Mouse (Mus musculus) limb, embryonic 10.5 days (tissue): ENCODE measurements around the gene Ankrd13d. TPM values are rescaled to one million over a fixed set of nuclear protein-coding genes. Genes with fewer than 3 reads are reported as not detected.
"Not testable (repeated sequence)": the region's sequence is repeated elsewhere in the genome, so short reads cannot be mapped to it uniquely, and the experiment has no call there.

Experiments
- DNase-seq: peaks from one replicate; pipeline ENCODE4 v3.0.0-alpha.2; 2017; ENCODE audit warnings: low spot score
- H3K27ac ChIP-seq: fragments of 300-500 bp; sonication (generic); 2 replicates; pipeline ENCODE4 v1.5.1; 2016; ENCODE audit warnings: mild to moderate bottlenecking
- H3K27me3 ChIP-seq: fragments of 300-500 bp; sonication (generic); 2 replicates; pipeline ENCODE4 v1.6.1; 2016; ENCODE audit warnings: low read depth, mild to moderate bottlenecking; ENCODE audit not compliant: poor library complexity, severe bottlenecking
- H3K36me3 ChIP-seq: fragments of 300-500 bp; sonication (generic); 2 replicates; pipeline ENCODE4 v1.6.1; 2016; ENCODE audit warnings: mild to moderate bottlenecking, moderate library complexity
- H3K4me1 ChIP-seq: fragments of 300-500 bp; sonication (generic); 2 replicates; pipeline ENCODE4 v1.6.1; 2016
- H3K4me3 ChIP-seq: fragments of 300-500 bp; sonication (generic); 2 replicates; pipeline ENCODE4 v1.5.1; 2016; ENCODE audit warnings: mild to moderate bottlenecking, moderate library complexity
- H3K9me3 ChIP-seq: fragments of 300-500 bp; sonication (generic); replicated peaks from 2 replicates; pipeline ENCODE4 v1.6.1; 2016; ENCODE audit warnings: mild to moderate bottlenecking
- WGBS: fragments of 180-500 bp; shearing (Covaris S2); methylation state at CpG from one replicate; pipeline ENCODE4 v1.1.7; 2016; 5-methylcytosine and 5-hydroxymethylcytosine counted together
- polyA plus RNA-seq: library from polyadenylated mRNA; unstranded; fragments of >200 nt; fragmentation: Nextera tagmentation; extraction: Ambion mirVana; gene quantifications from 2 replicates; pipeline ENCODE4 v1.2.1, GENCODE M21; 2016

Ankrd13d gene
- polyA plus RNA-seq, 1 experiment from 2014 or later, result 7.9 TPM

- DNase-seq, result peak; percentile 54
- H3K36me3 ChIP-seq, result no peaks in the 10 kb centered on the region
- H3K27ac ChIP-seq, result peak within 1 kb of the TSS; percentile 47; the same call in 1 of the 2 replicates
- peak within 1 kb of the TSS; percentile 56 for H3K4me3 ChIP-seq
- peaks cover 68% of the 10 kb centered on the region for H3K27me3 ChIP-seq
- 4% methylated on average over 46 of the region's 46 CpGs for WGBS
- H3K4me1 ChIP-seq, result peaks cover 13% of the 10 kb centered on the region
- no peaks in the 10 kb centered on the region for H3K9me3 ChIP-seq
These were observed 14.2 kb downstream of the Ankrd13d start, which contains the start of gene Ssh3 for GRCm38 (mm10) chr19:4268566-4269361. Ssh3 (minus strand) TSS chr19:4269180.

GRCm38 (mm10) chr19:4265956-4266355 lies 17.0 kb downstream of the Ankrd13d start:
- Histone ChIP-seq H3K4me3 (no peak overlapping the region), H3K4me1 (peaks cover 18% of the 10 kb centered on the region), H3K27ac (no peak overlapping the region), H3K27me3 (peaks cover 63% of the 10 kb centered on the region), H3K9me3 (no peaks in the 10 kb centered on the region), H3K36me3 (no peaks in the 10 kb centered on the region)
- DNase-seq, result no peak
- WGBS, result 62% methylated on average over 4 of the region's 4 CpGs

GRCm38 (mm10) chr19:4264171-4264780 lies 18.7 kb downstream of the Ankrd13d start:
- WGBS, result 95% methylated on average over 6 of the region's 6 CpGs
- no peak for DNase-seq
- Histone ChIP-seq H3K27ac (no peak overlapping the region), H3K4me1 (peaks cover 17% of the 10 kb centered on the region), H3K9me3 (no peaks in the 10 kb centered on the region), H3K27me3 (peaks cover 47% of the 10 kb centered on the region), H3K4me3 (no peak overlapping the region), H3K36me3 (no peaks in the 10 kb centered on the region)

- 67% methylated on average over 14 of the region's 14 CpGs for WGBS
- H3K4me3 ChIP-seq, result no peak overlapping the region
- no peaks in the 10 kb centered on the region for H3K36me3 ChIP-seq
- H3K27me3 ChIP-seq, result peaks cover 41% of the 10 kb centered on the region
- no peak for DNase-seq
- H3K9me3 ChIP-seq, result no peaks in the 10 kb centered on the region
- peaks cover 11% of the 10 kb centered on the region for H3K4me1 ChIP-seq
- no peak overlapping the region for H3K27ac ChIP-seq
These were observed 19.2 kb downstream of the Ankrd13d start for GRCm38 (mm10) chr19:4263702-4264101.

GRCm38 (mm10) chr19:4262756-4263155 lies 20.2 kb downstream of the Ankrd13d start:
- no peak overlapping the region for H3K4me3 ChIP-seq
- no peak overlapping the region for H3K27ac ChIP-seq
- H3K9me3 ChIP-seq, result no peaks in the 10 kb centered on the region
- peaks cover 31% of the 10 kb centered on the region for H3K27me3 ChIP-seq
- WGBS, result 83% methylated on average over 6 of the region's 6 CpGs
- no peaks in the 10 kb centered on the region for H3K36me3 ChIP-seq
- H3K4me1 ChIP-seq, result peaks cover 11% of the 10 kb centered on the region; the same call in 1 of the 2 replicates
- DNase-seq, result no peak

- Histone ChIP-seq H3K4me1 (peaks cover 16% of the 10 kb centered on the region), H3K27me3 (peaks cover 16% of the 10 kb centered on the region; the same call in 1 of the 2 replicates), H3K4me3 (no peak overlapping the region), H3K9me3 (no peaks in the 10 kb centered on the region), H3K36me3 (no peaks in the 10 kb centered on the region), H3K27ac (no peak overlapping the region)
- no peak for DNase-seq
- 64% methylated on average over 8 of the region's 8 CpGs for WGBS
These were observed 21.8 kb downstream of the Ankrd13d start for GRCm38 (mm10) chr19:4261038-4261698.

GRCm38 (mm10) chr19:4257897-4258252 lies 25.1 kb downstream of the Ankrd13d start:
- H3K36me3 ChIP-seq, result no peaks in the 10 kb centered on the region
- H3K27me3 ChIP-seq, result peaks cover 6% of the 10 kb centered on the region; the same call in 1 of the 2 replicates
- H3K9me3 ChIP-seq, result no peaks in the 10 kb centered on the region
- no peak for DNase-seq
- 22% methylated on average over 12 of the region's 12 CpGs for WGBS
- H3K4me1 ChIP-seq, result peaks cover 10% of the 10 kb centered on the region
- H3K27ac ChIP-seq, result peak overlapping the region; percentile 83
- H3K4me3 ChIP-seq, result peak overlapping the region; percentile 72

- H3K27ac ChIP-seq, result peak overlapping the region; percentile 83
- peak; percentile 90 for DNase-seq
- peaks cover 10% of the 10 kb centered on the region for H3K4me1 ChIP-seq
- peaks cover 6% of the 10 kb centered on the region; the same call in 1 of the 2 replicates for H3K27me3 ChIP-seq
- H3K4me3 ChIP-seq, result peak overlapping the region; percentile 72
- H3K9me3 ChIP-seq, result no peaks in the 10 kb centered on the region
- WGBS, result under 1% methylated on average over 41 of the region's 41 CpGs
- no peaks in the 10 kb centered on the region for H3K36me3 ChIP-seq
These were observed 25.6 kb downstream of the Ankrd13d start for GRCm38 (mm10) chr19:4257216-4257896.

GRCm38 (mm10) chr19:4255583-4256162 lies 27.3 kb downstream of the Ankrd13d start:
- 74% methylated on average over 11 of the region's 11 CpGs for WGBS
- Histone ChIP-seq H3K4me3 (no peak overlapping the region), H3K36me3 (no peaks in the 10 kb centered on the region), H3K27ac (no peak overlapping the region), H3K9me3 (no peaks in the 10 kb centered on the region), H3K27me3 (peaks cover 6% of the 10 kb centered on the region; the same call in 1 of the 2 replicates), H3K4me1 (peaks cover 10% of the 10 kb centered on the region)
- DNase-seq, result no peak

GRCm38 (mm10) chr19:4254230-4254629 lies 28.7 kb downstream of the Ankrd13d start:
- no peaks in the 10 kb centered on the region for H3K9me3 ChIP-seq
- H3K36me3 ChIP-seq, result no peaks in the 10 kb centered on the region
- H3K4me3 ChIP-seq, result no peak overlapping the region
- peaks cover 6% of the 10 kb centered on the region; the same call in 1 of the 2 replicates for H3K27me3 ChIP-seq
- WGBS, result 86% methylated on average over 7 of the region's 7 CpGs
- H3K4me1 ChIP-seq, result peaks cover 10% of the 10 kb centered on the region
- DNase-seq, result no peak
- H3K27ac ChIP-seq, result no peak overlapping the region

- H3K4me3 ChIP-seq, H3K4me1 ChIP-seq, H3K27me3 ChIP-seq, DNase-seq, H3K27ac ChIP-seq, H3K36me3 ChIP-seq, H3K9me3 ChIP-seq: not testable (repeated sequence)
- WGBS, result 84% methylated on average over 1 of the region's 1 CpGs
These were observed 34.3 kb downstream of the Ankrd13d start for GRCm38 (mm10) chr19:4248683-4249082.

- DNase-seq, result no peak
- no peaks in the 10 kb centered on the region for H3K9me3 ChIP-seq
- no peaks in the 10 kb centered on the region for H3K27me3 ChIP-seq
- H3K4me1 ChIP-seq, result no peaks in the 10 kb centered on the region
- H3K4me3 ChIP-seq, result no peak overlapping the region
- 59% methylated on average over 1 of the region's 1 CpGs for WGBS
- H3K36me3 ChIP-seq, result no peaks in the 10 kb centered on the region
- H3K27ac ChIP-seq, result no peak overlapping the region
These were observed 35.9 kb downstream of the Ankrd13d start for GRCm38 (mm10) chr19:4247010-4247409.
